Mouse (Mus musculus): ENCODE results near the gene Tgtp2. TPM values are rescaled to one million over a fixed set of nuclear protein-coding genes. Genes with fewer than 3 reads are reported as not detected.

Tgtp2 gene
- polyA plus RNA-seq, 1 experiment from 2014 or later = 0.88 TPM

Other genes with a start within 250 kb of the Tgtp2 start
- gene Trim41, start 246.9 kb downstream of the Tgtp2 start, polyA plus RNA-seq (2015; fragmentation: Nextera tagmentation; extraction: Ambion mirVana) = 4.1 and 6.4 TPM in 2 replicates
- 1.1 and 2.7 TPM in 2 replicates for gene Trim7, start 238.1 kb downstream of the Tgtp2 start, polyA plus RNA-seq (2015; fragmentation: Nextera tagmentation; extraction: Ambion mirVana)
- gene Gm12184, start 237.6 kb downstream of the Tgtp2 start, polyA plus RNA-seq (2015; fragmentation: Nextera tagmentation; extraction: Ambion mirVana) = 3.7 and 5.4 TPM in 2 replicates
- gene Irgm1, start 192.5 kb downstream of the Tgtp2 start, polyA plus RNA-seq (2015; fragmentation: Nextera tagmentation; extraction: Ambion mirVana) = 16.0 and 16.4 TPM in 2 replicates
- gene Gm5431, start 162.0 kb downstream of the Tgtp2 start, polyA plus RNA-seq (2015; fragmentation: Nextera tagmentation; extraction: Ambion mirVana) = 0.23 and 0.30 TPM in 2 replicates
- 4.5 and 5.0 TPM in 2 replicates for gene Psme2b, start 118.0 kb downstream of the Tgtp2 start, polyA plus RNA-seq (2015; fragmentation: Nextera tagmentation; extraction: Ambion mirVana)
- not detected in 2 replicates for gene Olfr56, start 85.3 kb downstream of the Tgtp2 start, polyA plus RNA-seq (2015; fragmentation: Nextera tagmentation; extraction: Ambion mirVana)
- gene 9930111J21Rik1, start 84.8 kb downstream of the Tgtp2 start, polyA plus RNA-seq (2015; fragmentation: Nextera tagmentation; extraction: Ambion mirVana) = 0.67 and 1.0 TPM in 2 replicates
- not detected in 2 replicates for gene Gm12185, start 72.0 kb downstream of the Tgtp2 start, polyA plus RNA-seq (2015; fragmentation: Nextera tagmentation; extraction: Ambion mirVana)
- 1.8 and 2.2 TPM in 2 replicates for gene Tgtp1, start 70.0 kb downstream of the Tgtp2 start, polyA plus RNA-seq (2015; fragmentation: Nextera tagmentation; extraction: Ambion mirVana)
- 0.76 and 1.1 TPM in 2 replicates for gene 9930111J21Rik2, start 13.0 kb downstream of the Tgtp2 start, polyA plus RNA-seq (2015; fragmentation: Nextera tagmentation; extraction: Ambion mirVana)
- gene Ifi47, start 12.4 kb upstream of the Tgtp2 start, polyA plus RNA-seq (2015; fragmentation: Nextera tagmentation; extraction: Ambion mirVana) = 3.1 and 3.2 TPM in 2 replicates
- not detected in 2 replicates for gene Olfr1396, start 50.7 kb upstream of the Tgtp2 start, polyA plus RNA-seq (2015; fragmentation: Nextera tagmentation; extraction: Ambion mirVana)
- gene Olfr1395, start 78.1 kb upstream of the Tgtp2 start, polyA plus RNA-seq (2015; fragmentation: Nextera tagmentation; extraction: Ambion mirVana) = not detected in 2 replicates
- not detected in 2 replicates for gene Olfr1394, start 90.2 kb upstream of the Tgtp2 start, polyA plus RNA-seq (2015; fragmentation: Nextera tagmentation; extraction: Ambion mirVana)
- gene Btnl9, start 123.0 kb upstream of the Tgtp2 start, polyA plus RNA-seq (2015; fragmentation: Nextera tagmentation; extraction: Ambion mirVana) = 1.7 and 2.2 TPM in 2 replicates
- gene Zfp62, start 139.1 kb upstream of the Tgtp2 start, polyA plus RNA-seq (2015; fragmentation: Nextera tagmentation; extraction: Ambion mirVana) = 24.4 and 28.6 TPM in 2 replicates
- 53.5 and 61.2 TPM in 2 replicates for gene Mgat1, start 180.0 kb upstream of the Tgtp2 start, polyA plus RNA-seq (2015; fragmentation: Nextera tagmentation; extraction: Ambion mirVana)
- gene Olfr1393, start 214.1 kb upstream of the Tgtp2 start, polyA plus RNA-seq (2015; fragmentation: Nextera tagmentation; extraction: Ambion mirVana) = not detected in 2 replicates
- not detected in 2 replicates for gene Olfr1392, start 221.1 kb upstream of the Tgtp2 start, polyA plus RNA-seq (2015; fragmentation: Nextera tagmentation; extraction: Ambion mirVana)
- gene Olfr10, start 240.5 kb upstream of the Tgtp2 start, polyA plus RNA-seq (2015; fragmentation: Nextera tagmentation; extraction: Ambion mirVana) = not detected in 2 replicates

All from intestine, embryonic 15.5 days (tissue).